Mouse (Mus musculus): ENCODE data around the gene Rnf167.

- TF ChIP-seq CTCF (conservative IDR thresholded peaks at IDR 0.05; ENCODE audit: low read length): no peak
- no peak for TF ChIP-seq POU5F1 (IDR thresholded peaks at IDR 0.05; ENCODE audit: borderline replicate concordance, low read length)
Measured at GRCm38 (mm10) chr11:70699051-70699450, 52.0 kb downstream of the Rnf167 start.
